Mouse (Mus musculus): ENCODE data around the gene Olfr1006.
"Not testable (repeated sequence)": the region's sequence is repeated elsewhere in the genome, so short reads cannot be mapped to it uniquely, and the experiment has no call there.

Gene Olfr1006

GRCm38 (mm10) chr2:85678667-85679066 lies at the start of gene Olfr1006:
TSS of gene Olfr1006 (minus strand) at chr2:85678767.
- DNase-seq = no peak

GRCm38 (mm10) chr2:85725793-85726192 lies 47.2 kb upstream of the Olfr1006 start:
- peak; percentile 56 for DNase-seq

- no peak for DNase-seq
These were observed 36.6 kb upstream of the Olfr1006 start, which contains the start of gene Olfr1009 for GRCm38 (mm10) chr2:85715119-85715518. TSS of gene Olfr1009 (plus strand) at chr2:85715419.

GRCm38 (mm10) chr2:85711159-85711558 lies 32.6 kb upstream of the Olfr1006 start:
- no peak for DNase-seq

GRCm38 (mm10) chr2:85710680-85711079 lies 32.1 kb upstream of the Olfr1006 start:
- DNase-seq = not testable (repeated sequence)

GRCm38 (mm10) chr2:85689131-85689530 lies 10.6 kb upstream of the Olfr1006 start, which contains the start of gene Olfr1008:
TSS of gene Olfr1008 (plus strand) at chr2:85689431.
- no peak for DNase-seq

GRCm38 (mm10) chr2:85664355-85664754 lies 14.2 kb downstream of the Olfr1006 start, which contains the start of gene Olfr154:
TSS of gene Olfr154 (minus strand) at chr2:85664455.
- not testable (repeated sequence) for DNase-seq

GRCm38 (mm10) chr2:85650604-85651003 lies 28.0 kb downstream of the Olfr1006 start, which contains the start of gene Olfr1002:
TSS of gene Olfr1002 (minus strand) at chr2:85650704.
- no peak for DNase-seq

All from embryo, embryonic 11 days (tissue).